Mouse (Mus musculus): ENCODE measurements around the gene Cyth3.

Cyth3 gene

DNA sequence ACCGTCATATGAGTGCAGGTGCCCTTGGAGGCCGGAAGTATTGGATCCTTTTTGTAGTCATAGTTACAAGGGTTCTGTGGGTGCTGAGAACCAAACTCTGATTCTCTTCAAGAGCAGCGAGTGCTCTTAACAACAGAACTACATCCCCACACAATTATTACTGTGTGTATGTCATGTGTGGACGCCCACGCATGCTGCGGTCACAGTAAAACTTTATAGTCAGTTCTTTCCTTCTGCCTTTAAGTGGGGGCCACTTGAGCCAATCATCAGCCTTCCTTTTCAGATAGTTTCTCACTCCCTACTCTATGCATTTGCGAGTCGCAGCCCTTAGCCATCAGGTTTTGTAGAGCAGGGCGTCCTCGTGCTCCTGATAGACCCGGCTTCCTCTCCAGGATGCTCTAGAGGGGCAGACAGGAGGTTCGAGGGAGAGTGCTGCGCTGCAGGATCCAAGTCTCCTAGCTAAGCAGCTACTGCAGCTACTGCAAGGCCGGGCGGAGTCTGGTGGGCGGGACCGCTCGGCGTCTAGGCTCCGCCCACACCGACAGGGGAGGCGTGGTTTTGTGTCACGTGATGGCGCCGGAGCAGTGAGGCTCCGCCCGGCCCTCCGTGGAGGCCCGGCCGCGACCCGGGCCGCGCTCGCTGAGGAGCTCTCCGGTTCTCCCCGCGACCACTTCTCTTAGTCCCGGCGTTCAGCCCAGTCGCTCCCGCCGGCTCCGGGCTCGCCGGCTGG is at the start of gene Cyth3:
TSS of gene Cyth3 (plus strand) at position 555 of the 730 bp plus-strand sequence.
- peak; percentile 97 to 98 for DNase-seq

DNA sequence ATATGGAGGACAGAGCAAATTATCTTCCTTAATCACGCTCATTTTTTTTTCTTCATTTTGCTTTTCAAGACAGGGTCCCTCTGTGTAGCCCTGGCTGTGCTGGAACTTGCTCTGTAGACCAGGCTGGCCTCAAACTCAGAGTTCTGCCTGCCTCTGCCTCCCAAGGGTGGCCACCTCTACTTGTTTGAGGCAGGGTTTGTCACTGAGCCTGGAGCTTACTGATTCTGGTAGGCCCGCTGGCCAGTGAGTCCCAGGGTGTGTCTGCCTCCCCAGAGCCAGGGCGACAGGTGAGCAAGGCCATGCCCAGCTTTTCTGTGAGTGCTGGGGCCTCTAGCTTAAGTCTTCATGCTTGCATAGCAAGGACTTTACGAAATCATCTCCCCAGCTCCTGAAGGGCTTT is 49.2 kb upstream of the Cyth3 start:
- no peak for DNase-seq

DNA sequence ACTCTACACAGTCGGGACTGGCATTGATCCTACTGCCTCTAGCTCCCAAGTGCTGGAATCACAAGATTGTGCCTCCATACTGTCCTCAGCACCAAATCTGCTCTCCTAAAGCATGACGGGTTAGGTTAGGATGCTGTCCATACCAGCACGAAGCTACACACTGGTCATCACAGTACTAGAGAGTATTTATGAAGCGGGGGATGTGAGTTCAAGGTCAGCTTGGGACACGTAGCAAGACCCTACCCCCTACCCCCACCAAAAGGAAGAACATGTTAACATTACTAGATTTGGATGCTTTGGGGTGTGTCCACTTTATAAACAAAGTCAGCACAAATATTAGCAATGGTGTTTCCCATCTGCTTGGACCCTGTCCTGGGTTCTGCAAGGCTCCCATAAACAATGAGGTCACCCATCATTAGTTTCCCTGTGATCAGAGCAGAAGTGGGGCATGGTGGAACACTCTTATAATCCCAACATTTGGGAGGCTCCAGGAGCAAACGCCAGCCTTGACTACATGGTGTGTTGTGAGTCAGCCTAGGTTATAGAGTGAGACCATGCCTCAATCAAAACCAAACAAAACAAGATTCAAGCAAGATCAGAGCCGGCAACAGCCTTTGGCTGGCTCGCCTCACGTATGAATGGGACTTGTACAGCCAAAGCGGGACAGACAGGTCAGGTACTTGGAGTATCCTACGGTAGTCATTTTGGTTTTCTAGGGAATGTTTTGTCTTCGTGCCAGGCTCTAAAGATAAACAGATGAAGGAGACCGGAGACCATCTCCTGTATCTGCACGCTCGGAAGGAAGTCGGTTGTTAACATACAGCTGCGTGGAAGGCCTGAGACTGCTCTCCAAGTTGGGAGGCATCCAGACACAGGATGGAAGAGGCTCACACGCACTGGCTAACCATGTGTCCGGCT is 47.7 kb upstream of the Cyth3 start:
- DNase-seq: peak; percentile 40 to 63

DNA sequence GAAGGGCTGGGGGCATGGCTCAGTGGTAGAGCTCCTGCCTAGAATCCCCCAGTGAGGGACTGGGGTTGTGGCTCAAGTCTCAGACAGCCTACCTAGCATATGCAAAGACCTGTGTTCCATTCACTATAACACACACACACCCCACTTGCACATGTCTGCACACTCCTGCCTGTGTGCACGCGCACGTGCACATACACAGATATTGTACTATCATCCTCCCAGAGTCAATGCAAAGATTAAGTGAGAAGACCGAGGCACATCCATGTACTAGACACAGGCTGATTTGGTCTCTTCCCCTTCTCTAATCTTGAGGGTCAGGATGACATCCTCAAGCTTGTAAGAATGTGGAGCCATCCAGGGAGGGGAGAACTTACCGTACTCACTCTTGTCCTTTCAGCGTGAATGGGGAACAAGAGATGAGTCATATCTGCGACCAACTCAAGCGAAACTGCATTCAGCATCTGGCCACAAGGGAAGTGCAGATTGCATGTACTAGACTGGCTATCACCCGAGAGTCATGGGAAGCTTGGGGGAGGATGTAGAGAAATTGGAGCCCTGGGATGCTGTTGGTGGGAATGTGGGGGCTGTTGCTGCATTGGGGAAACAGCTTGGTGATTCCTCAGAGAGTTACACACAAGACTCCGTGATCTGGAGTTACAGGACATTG is 42.6 kb upstream of the Cyth3 start:
- DNase-seq: peak in 1 of 2 experiments; percentile 32

DNA sequence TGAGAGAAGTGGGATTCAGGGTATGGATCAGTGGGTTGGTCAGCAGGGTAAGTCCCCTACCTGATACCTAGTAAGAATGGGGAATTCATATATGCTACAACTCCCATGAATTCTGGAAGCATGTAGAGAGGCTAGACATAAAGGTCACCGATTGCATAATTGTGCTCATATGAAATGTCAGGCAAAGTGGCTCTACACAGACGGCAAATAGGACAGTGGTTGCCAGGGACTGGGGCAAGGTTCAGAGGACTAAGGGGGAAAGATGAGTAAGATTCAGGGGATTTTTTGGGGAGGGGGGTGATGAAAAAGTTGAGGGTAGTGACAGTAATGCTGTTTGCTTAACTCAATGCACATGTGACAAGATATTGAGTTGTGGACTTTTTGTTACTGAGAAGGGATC is 41.3 kb upstream of the Cyth3 start:
- DNase-seq: no peak

DNA sequence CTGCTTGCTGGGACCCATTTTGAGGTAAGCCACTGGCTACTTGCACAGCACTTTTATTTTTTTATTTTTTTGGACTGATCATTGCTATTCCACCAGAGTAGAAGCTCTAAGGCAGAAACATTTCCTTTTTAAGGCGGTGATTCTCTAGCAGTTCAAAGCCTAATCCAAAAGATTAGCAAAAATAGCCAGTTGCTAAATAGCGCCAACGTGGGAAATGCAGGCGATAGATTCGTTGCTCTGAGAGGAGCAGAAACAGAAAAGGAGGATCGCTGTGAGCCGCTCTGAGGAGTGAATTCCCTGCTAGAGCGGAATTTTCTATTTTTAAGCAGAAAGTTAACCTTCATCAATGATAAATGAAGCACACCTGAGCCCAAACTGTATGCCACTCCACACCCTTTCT is 40.4 kb upstream of the Cyth3 start:
- DNase-seq: no peak

DNA sequence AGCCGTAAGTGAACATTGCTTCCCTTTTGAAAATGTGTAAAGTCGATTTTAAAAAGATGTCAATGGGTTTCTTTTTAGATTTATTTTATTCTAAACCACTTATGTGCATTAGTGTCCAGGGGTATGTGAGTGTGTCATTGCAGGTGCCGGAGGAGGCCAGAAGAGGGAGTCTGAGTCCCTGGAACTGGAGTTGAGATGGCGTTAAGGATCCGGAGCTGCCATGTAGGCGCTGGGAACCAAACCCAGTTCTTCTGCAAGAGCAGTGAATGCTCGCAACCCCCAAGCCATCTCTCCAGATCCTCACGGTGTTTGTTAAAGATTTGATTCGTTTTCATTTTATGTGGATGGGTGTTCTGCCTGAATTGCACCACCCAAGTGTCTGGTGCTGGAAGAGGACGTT is 39.2 kb upstream of the Cyth3 start:
- DNase-seq: no peak

DNA sequence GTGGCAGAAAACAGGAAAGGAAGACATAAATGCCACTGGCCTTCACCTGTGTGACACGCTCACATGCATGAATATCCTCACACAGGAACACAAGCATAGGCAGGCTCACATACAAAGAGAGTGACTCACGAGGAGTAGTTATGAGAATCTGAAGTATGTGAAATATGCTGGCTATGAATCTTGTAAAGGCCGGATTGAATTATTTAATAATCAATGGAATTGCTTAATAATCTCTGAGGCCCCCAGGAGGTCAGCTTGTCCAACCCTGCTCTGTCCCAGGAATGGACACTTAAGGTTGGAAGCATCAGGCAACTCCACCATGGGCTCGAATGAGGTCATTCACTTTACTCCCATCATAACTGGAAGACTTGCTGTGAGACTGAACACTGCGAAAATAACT is 37.3 kb upstream of the Cyth3 start:
- DNase-seq: no peak

DNA sequence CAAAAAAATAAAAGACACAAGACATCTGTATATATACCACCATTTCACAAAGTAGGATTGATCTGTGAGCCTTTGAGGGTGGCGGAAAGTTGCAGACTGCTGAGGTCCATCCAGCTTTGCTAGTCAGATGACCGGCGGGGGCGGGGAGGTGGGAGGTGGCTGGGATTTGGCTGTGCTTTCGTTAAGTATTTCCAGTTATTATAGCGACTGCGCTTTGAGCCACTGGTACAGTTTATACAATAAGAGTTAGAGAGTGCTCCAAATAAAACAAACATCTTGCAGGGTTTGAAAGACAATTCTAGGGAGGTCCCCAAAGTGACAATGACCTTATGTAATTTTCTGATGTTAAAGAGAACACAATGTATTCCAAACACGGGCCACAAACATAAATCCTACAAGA is 35.9 kb upstream of the Cyth3 start:
- peak; percentile 69 to 80 for DNase-seq

DNA sequence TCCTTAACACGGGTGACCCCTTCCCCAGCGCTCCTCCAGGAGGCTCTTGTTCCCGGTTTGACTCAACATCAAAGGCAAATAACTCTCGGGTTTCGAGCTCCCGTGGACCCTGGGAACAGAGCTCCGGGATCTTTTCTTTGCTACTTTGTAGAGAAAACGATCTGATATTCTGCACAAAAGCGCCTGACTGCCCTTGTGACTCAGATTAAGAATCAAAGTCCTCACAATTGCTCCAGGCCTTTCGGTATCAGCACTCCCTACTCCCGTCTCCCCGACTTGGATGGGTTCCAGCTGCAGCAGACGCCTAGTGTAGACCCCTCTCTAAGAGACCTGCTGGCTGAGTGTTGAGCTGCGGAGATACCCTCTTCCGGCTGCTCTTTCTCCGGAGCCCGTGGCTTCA is 33.1 kb upstream of the Cyth3 start:
- DNase-seq: peak; percentile 53 to 68

DNA sequence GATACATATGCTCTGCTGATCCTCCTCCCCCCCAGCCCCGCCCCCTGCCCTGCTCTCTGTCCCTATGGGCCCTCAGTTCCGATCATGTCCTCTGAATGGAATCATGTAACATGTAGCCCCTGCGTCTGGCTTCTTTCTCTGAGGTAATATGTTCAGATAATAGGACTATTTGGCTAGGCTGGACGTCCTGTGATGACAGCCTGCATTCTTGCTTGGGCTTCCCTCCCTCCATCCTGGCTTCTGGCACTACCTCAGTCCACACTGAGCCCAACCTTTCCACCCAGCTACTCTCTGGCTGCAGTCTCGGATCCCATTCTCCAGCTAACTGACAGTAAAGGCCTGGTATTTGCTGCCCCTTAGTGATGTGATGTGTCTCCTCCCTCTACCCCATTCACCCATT is 29.3 kb upstream of the Cyth3 start:
- no peak for DNase-seq

DNA sequence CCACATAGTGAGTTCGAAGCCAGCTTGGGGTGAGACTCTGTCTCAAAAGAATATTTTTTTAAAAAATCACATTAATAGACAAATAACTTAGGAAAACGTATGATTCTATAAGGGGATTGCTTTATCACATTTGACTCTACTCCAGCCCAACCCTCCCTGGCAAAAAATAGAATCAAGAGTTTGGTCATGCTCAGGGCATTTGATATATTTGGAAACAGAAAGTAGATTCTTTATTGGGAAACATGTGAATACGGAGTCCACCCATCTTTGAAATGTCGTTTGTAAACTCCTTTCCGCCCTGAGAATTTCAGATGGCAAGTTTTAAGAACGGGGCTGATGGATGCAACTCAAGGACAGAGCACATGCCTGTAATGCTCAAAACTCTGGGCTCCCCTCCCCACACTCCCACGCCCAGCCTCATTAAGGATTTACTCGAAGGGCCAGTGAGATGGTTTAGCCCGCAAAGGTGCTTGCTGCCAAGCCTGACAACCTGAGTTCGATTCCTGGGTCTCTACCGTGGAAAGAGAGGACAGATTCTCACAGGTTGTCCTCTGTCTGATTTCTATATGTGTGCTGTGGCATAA is 28.6 kb upstream of the Cyth3 start:
- no peak for DNase-seq

DNA sequence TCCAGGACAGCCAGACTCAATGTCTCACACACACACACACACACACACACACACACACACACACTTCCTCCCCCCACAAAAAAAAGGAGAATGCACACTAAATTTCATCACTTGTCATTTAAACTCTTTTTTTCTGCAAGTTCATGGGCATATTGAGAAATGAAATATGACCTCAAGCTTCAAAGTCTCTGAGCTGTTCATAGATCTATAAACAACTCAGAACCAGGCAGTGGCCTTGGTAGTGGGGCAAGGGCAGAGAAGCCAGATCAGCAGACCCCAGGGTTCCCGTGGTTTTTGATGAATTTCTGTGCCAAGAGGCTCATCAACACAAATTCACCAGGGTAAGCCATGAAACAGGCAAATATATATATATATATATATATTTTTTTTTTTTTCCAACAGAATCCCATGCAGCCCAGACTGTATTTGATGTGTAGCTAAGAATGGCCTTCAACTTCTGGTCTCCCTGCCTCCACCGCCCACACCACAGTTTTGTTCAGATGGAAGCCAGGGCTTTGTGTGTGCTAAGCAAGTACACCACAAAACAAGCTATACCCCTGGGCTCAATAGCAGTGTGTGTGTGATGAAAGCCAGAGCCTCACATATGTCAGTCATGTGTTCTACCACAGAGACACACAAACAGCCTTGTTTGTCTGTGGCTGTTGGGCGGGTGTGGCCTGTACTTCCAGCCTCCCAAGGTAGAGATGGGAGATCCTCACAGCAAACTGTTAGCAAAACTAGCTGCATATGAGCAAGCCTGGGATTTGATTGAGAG is 27.8 kb upstream of the Cyth3 start:
- no peak for DNase-seq

DNA sequence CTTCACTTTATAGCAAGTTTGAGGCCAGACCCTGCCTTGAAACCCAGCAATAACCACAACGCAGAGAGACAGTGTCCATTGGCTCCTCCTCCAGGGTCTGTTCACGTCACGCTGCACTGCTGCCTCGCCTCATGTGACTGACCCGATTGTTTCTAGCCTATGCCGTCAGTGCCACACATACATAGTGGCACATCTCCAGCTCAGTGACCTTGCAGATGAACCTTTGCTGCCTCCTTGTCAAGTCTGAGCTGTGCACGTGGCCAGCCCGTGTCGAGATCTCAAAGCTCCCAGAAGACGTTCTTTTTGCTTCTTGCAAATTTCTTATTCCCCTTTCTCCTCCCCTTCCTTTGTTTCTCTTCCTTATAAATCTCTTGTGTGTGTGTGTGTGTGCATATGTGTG is 20.2 kb upstream of the Cyth3 start:
- DNase-seq: peak; percentile 28 to 47

DNA sequence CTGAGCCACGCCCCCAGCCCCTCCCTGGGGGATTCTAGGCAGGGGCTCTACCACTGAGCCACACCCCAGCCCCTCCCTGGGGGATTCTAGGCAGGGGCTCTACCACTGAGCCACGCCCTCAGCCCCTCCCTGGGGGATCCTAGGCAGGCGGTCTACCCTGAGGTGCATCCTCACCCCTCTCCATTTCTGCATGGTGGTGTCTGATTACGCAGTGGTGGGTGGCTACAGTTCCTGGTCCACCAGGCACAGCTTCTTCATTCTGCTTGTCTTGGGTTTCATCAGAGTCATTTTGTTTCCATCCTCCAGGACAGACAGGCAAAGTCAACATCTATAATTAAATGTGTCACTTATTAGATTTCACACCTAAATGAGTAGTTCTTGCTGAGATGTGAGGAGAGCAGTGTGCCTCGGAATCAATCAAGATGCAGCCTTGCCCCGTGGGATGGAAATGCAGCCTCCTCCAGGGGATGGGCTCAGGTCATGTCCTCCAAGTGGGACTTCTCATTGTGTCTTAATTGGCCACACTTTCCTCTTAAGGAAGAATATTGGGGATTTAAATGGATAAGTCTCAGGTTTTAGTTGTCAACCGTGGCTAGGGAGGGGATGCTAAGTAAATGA is 18.0 kb upstream of the Cyth3 start:
- DNase-seq: no peak

DNA sequence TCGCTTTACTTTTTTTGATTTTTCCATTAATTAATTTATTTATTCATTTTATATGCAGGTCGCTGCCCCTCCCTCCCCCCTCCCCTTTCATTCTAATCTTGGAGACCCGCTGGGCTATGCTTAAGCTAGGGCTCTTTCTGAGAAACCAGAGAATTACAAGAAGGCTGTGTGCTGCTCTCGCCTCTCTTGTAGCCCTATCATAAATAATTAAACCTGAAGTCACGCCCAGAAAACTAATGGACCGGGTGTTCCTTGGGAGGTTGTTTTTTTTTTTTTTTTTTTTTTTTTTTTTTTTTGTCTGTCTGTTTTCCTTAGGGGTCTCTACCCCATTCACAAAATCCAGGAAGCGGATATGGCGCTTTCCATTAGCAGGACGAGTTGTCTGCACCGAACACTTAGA is 15.5 kb upstream of the Cyth3 start:
- no peak for DNase-seq

DNA sequence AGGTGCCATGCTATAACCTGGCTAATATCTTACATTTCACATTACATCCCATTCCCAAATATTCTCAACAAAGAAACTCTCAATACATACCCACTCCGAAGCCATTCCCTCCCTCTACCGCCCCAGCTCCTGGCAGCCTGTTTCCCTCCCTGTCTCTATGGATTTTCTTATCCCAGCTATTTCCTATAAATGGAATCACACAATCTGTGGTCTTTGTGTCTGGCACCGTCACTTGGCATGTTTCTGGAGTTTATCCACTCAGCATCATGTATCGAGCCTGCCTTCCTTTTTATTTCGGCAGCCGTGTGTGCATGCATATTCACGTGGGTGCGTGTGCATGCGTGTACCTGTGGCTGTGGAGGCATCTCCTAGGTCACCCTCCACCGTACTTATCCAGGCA is 14.1 kb upstream of the Cyth3 start:
- DNase-seq: no peak

DNA sequence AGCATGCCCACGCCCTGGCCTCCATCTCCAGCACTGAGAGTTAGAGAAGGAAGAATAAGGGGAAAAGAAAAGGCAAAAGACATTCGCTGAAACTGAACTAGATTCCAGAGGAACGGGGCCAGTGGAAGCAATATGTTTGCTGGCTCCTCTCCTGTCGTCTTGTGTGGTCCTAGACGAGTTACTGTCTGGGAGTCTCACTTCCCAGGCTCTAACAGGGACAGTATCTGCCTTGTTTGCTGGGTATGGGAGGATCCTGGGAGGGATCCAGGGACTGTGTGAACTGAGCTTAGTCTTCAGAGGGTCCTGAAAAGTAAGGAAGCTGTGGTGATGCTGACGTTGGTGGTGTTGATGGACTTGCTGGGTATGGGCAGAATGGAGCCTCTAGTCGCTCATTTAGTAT is 10.3 kb upstream of the Cyth3 start:
- peak; percentile 37 to 44 for DNase-seq

DNA sequence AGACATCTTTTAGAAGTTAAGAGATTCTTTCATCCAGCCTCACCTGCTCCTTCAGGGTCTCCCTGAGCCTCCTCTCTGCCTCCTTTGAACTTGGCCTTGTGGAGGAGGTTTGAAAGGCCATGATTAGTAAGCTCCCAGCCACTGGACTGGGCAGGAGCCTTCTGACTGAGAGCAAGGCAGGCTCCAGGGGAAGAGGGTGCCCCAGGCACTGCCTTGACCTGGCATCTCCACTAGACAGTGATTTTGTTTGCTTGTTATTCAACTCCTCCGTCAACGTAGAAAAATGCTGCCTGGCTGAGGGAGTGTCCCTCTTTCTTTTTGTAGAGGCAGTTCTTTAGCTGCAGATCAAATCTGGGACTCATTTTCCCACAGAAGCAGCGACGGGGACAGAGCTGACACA is 9.0 kb upstream of the Cyth3 start:
- DNase-seq: no peak

DNA sequence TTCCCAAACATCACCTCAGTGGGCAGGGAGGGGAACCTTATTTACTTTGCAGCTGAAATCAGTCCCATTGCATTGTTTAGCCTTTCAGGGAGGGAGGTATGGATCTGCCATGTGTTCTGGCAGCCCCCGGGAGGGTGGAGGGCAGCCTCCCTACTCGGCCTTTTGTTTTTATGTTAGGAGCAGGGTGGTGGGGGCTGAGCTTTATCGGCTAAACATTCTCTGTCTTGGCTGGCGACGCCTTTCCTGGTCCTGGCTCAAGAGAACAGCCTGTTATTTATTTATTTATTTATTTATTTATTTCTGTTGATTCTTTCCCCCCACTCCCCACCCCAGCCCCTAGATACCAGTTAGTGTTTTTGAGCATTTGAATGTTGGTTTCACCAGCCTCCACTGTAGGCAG is 7.7 kb upstream of the Cyth3 start:
- DNase-seq: no peak

DNA sequence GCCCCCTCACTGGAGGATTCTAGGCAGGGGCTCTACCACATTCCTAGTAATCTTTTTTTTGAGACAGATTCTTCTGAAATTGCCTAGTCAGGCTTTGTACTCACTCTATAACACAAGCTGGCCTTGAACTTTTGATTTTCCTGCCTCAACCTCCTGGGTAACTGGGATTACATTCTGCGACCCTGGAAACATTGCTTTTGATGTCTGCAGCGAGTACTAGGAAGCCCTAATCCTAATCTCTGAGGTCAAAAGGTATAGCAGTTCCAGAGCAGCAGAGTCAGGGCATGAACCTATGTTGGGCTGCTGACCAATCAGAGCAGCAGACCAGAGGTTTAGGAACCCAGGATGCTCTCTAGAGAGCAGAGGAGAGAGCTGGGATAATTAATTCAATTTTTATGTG is 6.9 kb upstream of the Cyth3 start:
- no peak for DNase-seq

DNA sequence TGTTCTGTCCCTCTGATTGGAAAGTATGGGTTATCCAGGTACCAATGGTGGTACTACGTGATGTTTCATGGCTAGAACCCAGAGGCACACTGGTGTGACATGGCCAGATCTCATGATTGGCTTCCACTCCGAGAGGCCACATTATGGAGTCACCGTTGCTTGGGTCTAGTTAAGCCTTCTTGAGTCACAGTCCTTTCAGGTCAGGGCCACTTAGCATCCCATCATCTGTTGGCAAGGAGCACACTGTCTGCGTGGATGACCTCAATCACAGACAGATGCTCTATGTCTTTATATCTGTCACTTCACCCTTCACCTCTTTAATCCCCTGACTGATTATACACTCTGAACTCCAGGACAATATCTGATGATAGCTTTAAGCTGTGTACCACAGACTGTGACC is 6.1 kb upstream of the Cyth3 start:
- DNase-seq: no peak
